Mouse (Mus musculus) small intestine, adult 2 months (tissue): Measurements from ENCODE around the gene Znhit6. TPM values are rescaled to one million over a fixed set of nuclear protein-coding genes. Genes with fewer than 3 reads are reported as not detected.

Experiments
- H3K27ac ChIP-seq: fragments of 200-500 bp; 2 replicates; pipeline ENCODE4 v1.5.1; 2012; ENCODE audit warnings: low read depth, low read length, control low read depth, inconsistent platforms; ENCODE audit not compliant: insufficient read depth
- H3K27me3 ChIP-seq: fragments of 200-500 bp; 2 replicates; pipeline ENCODE4 v1.6.1; 2012; ENCODE audit warnings: mild to moderate bottlenecking, moderate library complexity, low read length, inconsistent platforms; ENCODE audit not compliant: control insufficient read depth, insufficient read depth
- H3K36me3 ChIP-seq: fragments of 200-500 bp; 2 replicates; pipeline ENCODE4 v1.6.1; 2012; ENCODE audit warnings: mild to moderate bottlenecking, low read length, control low read depth, inconsistent platforms; ENCODE audit not compliant: control insufficient read depth, insufficient read depth
- H3K4me1 ChIP-seq: fragments of 200-500 bp; 2 replicates; pipeline ENCODE4 v1.6.1; 2012; ENCODE audit warnings: low read length, inconsistent platforms, mixed read lengths; ENCODE audit not compliant: control insufficient read depth, insufficient read depth, insufficient read length
- H3K4me3 ChIP-seq: fragments of 200-500 bp; 2 replicates; pipeline ENCODE4 v1.5.1; 2012; ENCODE audit warnings: low read depth, mild to moderate bottlenecking, control low read depth, inconsistent platforms, low read length, moderate library complexity
- CTCF ChIP-seq: fragments of 200-500 bp; IDR thresholded peaks from 2 replicates; pipeline ENCODE4 v1.5.1; 2012; ENCODE audit warnings: low read depth, mild to moderate bottlenecking, control low read depth, inconsistent platforms, low read length, moderate library complexity, mixed read lengths; ENCODE audit not compliant: insufficient replicate concordance, insufficient read length; ENCODE audit errors: extremely low read depth
- POLR2A ChIP-seq: fragments of 200-500 bp; IDR thresholded peaks from 2 replicates; pipeline ENCODE4 v1.6.1; 2012; ENCODE audit warnings: low read depth, mild to moderate bottlenecking, control low read depth, inconsistent platforms, low read length, moderate library complexity
- WGBS: fragments of 180-500 bp; shearing (Covaris S2); methylation state at CpG from one replicate; pipeline ENCODE4 v1.1.7; 2018; 5-methylcytosine and 5-hydroxymethylcytosine counted together
- polyA plus RNA-seq: library from polyadenylated mRNA; depleted of rRNA; stranded (reverse); fragments of >200 nt; gene quantifications from 2 replicates; pipeline ENCODE4 v1.2.3, GENCODE M21; 2012

Znhit6 gene
- polyA plus RNA-seq, 1 experiment: 0.80 TPM

- TF ChIP-seq POLR2A (no peak), CTCF (no peak)
- WGBS: 73% methylated on average over 4 of the region's 4 CpGs
- Histone ChIP-seq H3K4me1 (no peaks in the 10 kb centered on the region; the same call in 1 of the 2 replicates), H3K27ac (no peak overlapping the region), H3K27me3 (no peaks in the 10 kb centered on the region), H3K36me3 (no peaks in the 10 kb centered on the region), H3K4me3 (no peak overlapping the region)
Measured at GRCm38 (mm10) chr3:145621209-145621608, 45.2 kb downstream of the Znhit6 start.

GRCm38 (mm10) chr3:145623047-145623446 is 47.0 kb downstream of the Znhit6 start:
- H3K27me3 ChIP-seq: no peaks in the 10 kb centered on the region
- TF ChIP-seq CTCF (no peak), POLR2A (no peak)
- 84% methylated on average over 12 of the region's 12 CpGs for WGBS
- no peak overlapping the region for H3K4me3 ChIP-seq
- no peaks in the 10 kb centered on the region for H3K36me3 ChIP-seq
- H3K4me1 ChIP-seq: no peaks in the 10 kb centered on the region; the same call in 1 of the 2 replicates
- H3K27ac ChIP-seq: no peak overlapping the region

- TF ChIP-seq POLR2A (no peak), CTCF (no peak)
- no peaks in the 10 kb centered on the region for H3K4me1 ChIP-seq
Measured at GRCm38 (mm10) chr3:145624786-145625185, 48.8 kb downstream of the Znhit6 start.

GRCm38 (mm10) chr3:145625546-145625945 is 49.5 kb downstream of the Znhit6 start:
- no peaks in the 10 kb centered on the region for H3K27me3 ChIP-seq
- WGBS: 85% methylated on average over 9 of the region's 9 CpGs
- TF ChIP-seq CTCF (no peak), POLR2A (no peak)
- no peaks in the 10 kb centered on the region for H3K4me1 ChIP-seq
- H3K36me3 ChIP-seq: no peaks in the 10 kb centered on the region
- H3K27ac ChIP-seq: no peak overlapping the region
- H3K4me3 ChIP-seq: no peak overlapping the region

More at GRCm38 (mm10) chr3:145624786-145625185, 48.8 kb downstream of the Znhit6 start:
- H3K27ac ChIP-seq: no peak overlapping the region
- H3K36me3 ChIP-seq: no peaks in the 10 kb centered on the region
- WGBS: 86% methylated on average over 4 of the region's 4 CpGs
- H3K27me3 ChIP-seq: no peaks in the 10 kb centered on the region
- H3K4me3 ChIP-seq: no peak overlapping the region

- H3K27ac ChIP-seq: no peak overlapping the region
- 98% methylated on average over 1 of the region's 1 CpGs for WGBS
- TF ChIP-seq POLR2A (no peak), CTCF (no peak)
Measured at GRCm38 (mm10) chr3:145626063-145626462, 50.1 kb downstream of the Znhit6 start.

GRCm38 (mm10) chr3:145627830-145628229 is 51.8 kb downstream of the Znhit6 start:
- no peak overlapping the region for H3K27ac ChIP-seq
- no peaks in the 10 kb centered on the region for H3K27me3 ChIP-seq
- H3K4me3 ChIP-seq: no peak overlapping the region
- H3K36me3 ChIP-seq: no peaks in the 10 kb centered on the region
- WGBS: 88% methylated on average over 3 of the region's 3 CpGs
- peak; percentile 68; the same call in 1 of the 2 replicates for TF ChIP-seq CTCF
- TF ChIP-seq POLR2A: no peak
- H3K4me1 ChIP-seq: peaks cover 8% of the 10 kb centered on the region

More at GRCm38 (mm10) chr3:145626063-145626462, 50.1 kb downstream of the Znhit6 start:
- Histone ChIP-seq H3K4me1 (no peaks in the 10 kb centered on the region), H3K27me3 (no peaks in the 10 kb centered on the region), H3K4me3 (no peak overlapping the region), H3K36me3 (no peaks in the 10 kb centered on the region)

- H3K27me3 ChIP-seq: no peaks in the 10 kb centered on the region
- H3K36me3 ChIP-seq: no peaks in the 10 kb centered on the region
- no peak overlapping the region for H3K27ac ChIP-seq
- 47% methylated on average over 5 of the region's 5 CpGs for WGBS
- H3K4me1 ChIP-seq: peaks cover 15% of the 10 kb centered on the region
- H3K4me3 ChIP-seq: no peak overlapping the region
- no peak for TF ChIP-seq POLR2A
Measured at GRCm38 (mm10) chr3:145628643-145629042, 52.6 kb downstream of the Znhit6 start.
